Mouse (Mus musculus) brain, adult 2 months (tissue): ENCODE data around the gene Mis18a.

Experiments
- DNase-seq: peaks from one replicate; pipeline ENCODE4 v3.0.0; 2011; ENCODE audit warnings: low read depth, low spot score

The Mis18a gene

GRCm38 (mm10) chr16:90704161-90704825, 22.9 kb downstream of the Mis18a start:
- DNase-seq = no peak

- DNase-seq = no peak
Measured at GRCm38 (mm10) chr16:90703646-90704045, 23.6 kb downstream of the Mis18a start.

- DNase-seq = no peak
Measured at GRCm38 (mm10) chr16:90701541-90701940, 25.7 kb downstream of the Mis18a start.

GRCm38 (mm10) chr16:90699390-90699789, 27.8 kb downstream of the Mis18a start:
- no peak for DNase-seq

- no peak for DNase-seq
Measured at GRCm38 (mm10) chr16:90696306-90696705, 30.9 kb downstream of the Mis18a start.

- peak; percentile 53 for DNase-seq
Measured at GRCm38 (mm10) chr16:90695121-90695520, 32.1 kb downstream of the Mis18a start.

GRCm38 (mm10) chr16:90694719-90695118, 32.5 kb downstream of the Mis18a start:
- DNase-seq = peak; percentile 71

- DNase-seq = no peak
Measured at GRCm38 (mm10) chr16:90693625-90694024, 33.6 kb downstream of the Mis18a start.

- DNase-seq = peak; percentile 82
Measured at GRCm38 (mm10) chr16:90692704-90693385, 34.4 kb downstream of the Mis18a start.

- no peak for DNase-seq
Measured at GRCm38 (mm10) chr16:90687687-90688263, 39.4 kb downstream of the Mis18a start.

GRCm38 (mm10) chr16:90687011-90687410, 40.2 kb downstream of the Mis18a start:
- DNase-seq = no peak

- DNase-seq = no peak
Measured at GRCm38 (mm10) chr16:90684092-90684491, 43.1 kb downstream of the Mis18a start.

- DNase-seq = no peak
Measured at GRCm38 (mm10) chr16:90679984-90680383, 47.2 kb downstream of the Mis18a start.

- no peak for DNase-seq
Measured at GRCm38 (mm10) chr16:90678820-90679219, 48.4 kb downstream of the Mis18a start.

GRCm38 (mm10) chr16:90676920-90677574, 50.2 kb downstream of the Mis18a start:
- DNase-seq = peak; percentile 81

GRCm38 (mm10) chr16:90674651-90675050, 52.6 kb downstream of the Mis18a start:
- no peak for DNase-seq

- peak; percentile 91 for DNase-seq
Measured at GRCm38 (mm10) chr16:90673507-90674354, 53.5 kb downstream of the Mis18a start.
